ENCODE assay signal across 8 mouse cellular contexts in genomic region chr11:69067601-69068000, GRCm38 (mm10). TPM values are rescaled to one million over a fixed set of nuclear protein-coding genes. Genes with fewer than 3 reads are reported as not detected.
DNase-seq lines count a peak whose midpoint lies in the region; ATAC-seq and TF ChIP-seq lines count a peak whose summit lies in the region.

No protein-coding gene starts in this region.

- H3K27me3 ChIP-seq in kidney, postnatal 0 days (ENCODE audit: insufficient read depth, low read length) = no peaks in the 10 kb centered on the region
- H3K27me3 ChIP-seq in heart, embryonic 13.5 days (replicated peaks) = no peaks in the 10 kb centered on the region
- H3K27me3 ChIP-seq in hindbrain, embryonic 10.5 days (ENCODE audit: insufficient read depth, poor library complexity, severe bottlenecking) = peaks cover 7% of the 10 kb centered on the region; the same call in 1 of the 2 replicates

- H3K9me3 ChIP-seq in kidney, postnatal 0 days (replicated peaks; ENCODE audit: low read length) = no peaks in the 10 kb centered on the region
- no peaks in the 10 kb centered on the region for H3K9me3 ChIP-seq in heart, embryonic 13.5 days
- H3K9me3 ChIP-seq in hindbrain, embryonic 10.5 days = no peaks in the 10 kb centered on the region

- H3K9ac ChIP-seq in kidney, postnatal 0 days (ENCODE audit: low read depth, low read length) = no peak overlapping the region
- H3K9ac ChIP-seq in heart, embryonic 13.5 days = peak overlapping the region; percentile 65

- H3K27ac ChIP-seq in kidney, postnatal 0 days = no peak overlapping the region
- H3K27ac ChIP-seq in heart, embryonic 13.5 days (replicated peaks) = peak overlapping the region; percentile 88
- no peak overlapping the region for H3K27ac ChIP-seq in hindbrain, embryonic 10.5 days

- H3K4me1 ChIP-seq in kidney, postnatal 0 days (replicated peaks; ENCODE audit: insufficient read depth, low read length) = peaks cover 25% of the 10 kb centered on the region; the same call in 1 of the 2 replicates
- peaks cover 51% of the 10 kb centered on the region for H3K4me1 ChIP-seq in heart, embryonic 13.5 days
- H3K4me1 ChIP-seq in hindbrain, embryonic 10.5 days (replicated peaks) = peaks cover 57% of the 10 kb centered on the region

- DNase-seq in kidney, postnatal 0 days (ENCODE audit: low spot score) = peak; percentile 13
- DNase-seq in kidney, adult 18-20 months = no peak
- DNase-seq in adipocyte (ENCODE audit: low spot score) = peak; percentile 39
- peak; percentile 62 for DNase-seq in lung, postnatal 25 days (ENCODE audit: low spot score)
- DNase-seq in hindbrain, embryonic 10.5 days (ENCODE audit: low spot score) = no peak
- DNase-seq in frontal cortex, postnatal 25 days (ENCODE audit: low spot score in 2 of 2) = no peak
- DNase-seq in urinary bladder, adult 18-20 months (ENCODE audit: low spot score in 2 of 2) = no peak

- 45% methylated on average over 6 of the region's 6 CpGs for WGBS in kidney, postnatal 0 days
- 11% methylated on average over 6 of the region's 6 CpGs for WGBS in heart, embryonic 13.5 days
- 65% methylated on average over 6 of the region's 6 CpGs for WGBS in hindbrain, embryonic 10.5 days

- no peaks in the 10 kb centered on the region for H3K36me3 ChIP-seq in kidney, postnatal 0 days (ENCODE audit: insufficient read depth, low read length)
- H3K36me3 ChIP-seq in heart, embryonic 13.5 days = no peaks in the 10 kb centered on the region
- no peaks in the 10 kb centered on the region for H3K36me3 ChIP-seq in hindbrain, embryonic 10.5 days

- no peak overlapping the region for H3K4me2 ChIP-seq in kidney, postnatal 0 days (ENCODE audit: low read length)
- peak overlapping the region; percentile 87 for H3K4me2 ChIP-seq in heart, embryonic 13.5 days

- no peak for TF ChIP-seq CTCF in kidney, postnatal 0 days (IDR thresholded peaks at IDR 0.05; ENCODE audit: low read depth)

- ATAC-seq in kidney, postnatal 0 days (replicated peaks; ENCODE audit: low FRiP score, low read depth) = no peak
- ATAC-seq in heart, embryonic 13.5 days (ENCODE audit: extremely low read depth, insufficient number of reproducible peaks, low FRiP score, low TSS enrichment) = no peak

- H3K4me3 ChIP-seq in kidney, postnatal 0 days (replicated peaks; ENCODE audit: low read depth, low read length) = no peak overlapping the region
- H3K4me3 ChIP-seq in heart, embryonic 13.5 days = 0 out of 2 replicates have a peak overlapping the region, but pooled peaks have one; percentile 53
- H3K4me3 ChIP-seq in hindbrain, embryonic 10.5 days = no peak overlapping the region

RNA-seq across cellular contexts. Expression of gene Tmem107, which starts 3.0 kb away (rescaled TPM):
- polyA plus RNA-seq in kidney, postnatal 0 days (2015; fragmentation: Nextera tagmentation; extraction: Ambion mirVana) = 60.8 and 61.3 TPM in 2 replicates
- 28.4 and 31.3 TPM in 2 replicates for polyA plus RNA-seq in heart, embryonic 13.5 days (2015; fragmentation: Nextera tagmentation; extraction: Ambion mirVana)
- polyA plus RNA-seq in hindbrain, embryonic 10.5 days (2016; fragmentation: Nextera tagmentation; extraction: Ambion mirVana) = 56.6 and 57.6 TPM in 2 replicates

RNA-seq across cellular contexts. Expression of gene Borcs6, which starts 8.1 kb away (rescaled TPM):
- polyA plus RNA-seq in kidney, postnatal 0 days (2015; fragmentation: Nextera tagmentation; extraction: Ambion mirVana) = 11.9 and 13.3 TPM in 2 replicates
- 9.7 and 10.3 TPM in 2 replicates for polyA plus RNA-seq in heart, embryonic 13.5 days (2015; fragmentation: Nextera tagmentation; extraction: Ambion mirVana)
- polyA plus RNA-seq in hindbrain, embryonic 10.5 days (2016; fragmentation: Nextera tagmentation; extraction: Ambion mirVana) = 8.5 and 12.6 TPM in 2 replicates

RNA-seq across cellular contexts. Expression of gene Vamp2, which starts 20.7 kb away (rescaled TPM):
- polyA plus RNA-seq in kidney, postnatal 0 days (2015; fragmentation: Nextera tagmentation; extraction: Ambion mirVana) = 66.7 and 67.7 TPM in 2 replicates
- 79.5 and 82.1 TPM in 2 replicates for polyA plus RNA-seq in heart, embryonic 13.5 days (2015; fragmentation: Nextera tagmentation; extraction: Ambion mirVana)
- polyA plus RNA-seq in hindbrain, embryonic 10.5 days (2016; fragmentation: Nextera tagmentation; extraction: Ambion mirVana) = 67.1 and 108 TPM in 2 replicates

RNA-seq across cellular contexts. Expression of gene Aurkb, which starts 22.2 kb away (rescaled TPM):
- polyA plus RNA-seq in kidney, postnatal 0 days (2015; fragmentation: Nextera tagmentation; extraction: Ambion mirVana) = 49.3 and 61.1 TPM in 2 replicates
- 78.4 and 83.0 TPM in 2 replicates for polyA plus RNA-seq in heart, embryonic 13.5 days (2015; fragmentation: Nextera tagmentation; extraction: Ambion mirVana)
- polyA plus RNA-seq in hindbrain, embryonic 10.5 days (2016; fragmentation: Nextera tagmentation; extraction: Ambion mirVana) = 184 and 228 TPM in 2 replicates

RNA-seq across cellular contexts. Expression of gene Per1, which starts 27.4 kb away (rescaled TPM):
- polyA plus RNA-seq in kidney, postnatal 0 days (2015; fragmentation: Nextera tagmentation; extraction: Ambion mirVana) = 7.4 and 9.9 TPM in 2 replicates
- polyA plus RNA-seq in heart, embryonic 13.5 days (2015; fragmentation: Nextera tagmentation; extraction: Ambion mirVana) = 8.6 and 9.0 TPM in 2 replicates
- 7.8 and 9.8 TPM in 2 replicates for polyA plus RNA-seq in hindbrain, embryonic 10.5 days (2016; fragmentation: Nextera tagmentation; extraction: Ambion mirVana)

Comparison
In these comparisons a context has a peak if more than half of its experiments do, and no peak if none do; other contexts are left out.
1. DNase-seq: peak in kidney, postnatal 0 days (single experiment), adipocyte (single experiment) and lung, postnatal 25 days (single experiment); none in kidney, adult 18-20 months (single experiment), hindbrain, embryonic 10.5 days (single experiment), frontal cortex, postnatal 25 days (0 of 2) and urinary bladder, adult 18-20 months (0 of 2).